Mouse (Mus musculus) intestine, postnatal 0 days (tissue): ENCODE data around the gene Trmt10b. TPM values are rescaled to one million over a fixed set of nuclear protein-coding genes. Genes with fewer than 3 reads are reported as not detected.

Experiments
- ATAC-seq: fragments of 200-750 bp; cut with Nextera tagmentation; 2 replicates; pipeline ENCODE4 v1.8.0; 2017; ENCODE audit warnings: mild to moderate bottlenecking, moderate TSS enrichment, moderate library complexity
- H3K27ac ChIP-seq: fragments of 300-500 bp; sonication (generic); 2 replicates; pipeline ENCODE4 v1.5.1; 2014; ENCODE audit warnings: mild to moderate bottlenecking, low read depth, low read length, moderate library complexity
- H3K27me3 ChIP-seq: fragments of 300-500 bp; sonication (generic); replicated peaks from 2 replicates; pipeline ENCODE4 v1.6.1; 2014; ENCODE audit warnings: low read length, mixed read lengths; ENCODE audit not compliant: control insufficient read depth, insufficient read depth
- H3K36me3 ChIP-seq: fragments of 300-500 bp; sonication (generic); 2 replicates; pipeline ENCODE4 v1.6.1; 2014; ENCODE audit warnings: mild to moderate bottlenecking, moderate library complexity; ENCODE audit not compliant: control insufficient read depth, insufficient read depth
- H3K4me1 ChIP-seq: fragments of 300-500 bp; sonication (generic); replicated peaks from 2 replicates; pipeline ENCODE4 v1.6.1; 2014; ENCODE audit warnings: antibody characterized with exemption, low read length, mixed read lengths; ENCODE audit not compliant: control insufficient read depth, insufficient read depth
- H3K4me2 ChIP-seq: fragments of 300-500 bp; sonication (generic); replicated peaks from 2 replicates; pipeline ENCODE4 v1.6.1; 2014; ENCODE audit warnings: low read depth, mild to moderate bottlenecking, moderate library complexity
- H3K4me3 ChIP-seq: fragments of 300-500 bp; sonication (generic); 2 replicates; pipeline ENCODE4 v1.5.1; 2014; ENCODE audit warnings: low read depth, low read length
- H3K9ac ChIP-seq: fragments of 300-500 bp; sonication (generic); 2 replicates; pipeline ENCODE4 v1.6.1; 2014; ENCODE audit warnings: mild to moderate bottlenecking, low read depth, low read length
- H3K9me3 ChIP-seq: fragments of 300-500 bp; sonication (generic); 2 replicates; pipeline ENCODE4 v1.6.1; 2016; ENCODE audit warnings: mixed run types; ENCODE audit not compliant: control insufficient read depth
- CTCF ChIP-seq: sonication (generic); IDR thresholded peaks from 2 replicates; pipeline ENCODE4 v1.5.1; 2016; ENCODE audit warnings: low read depth, mild to moderate bottlenecking, control low read depth, antibody characterized with exemption, moderate library complexity
- WGBS: fragments of 180-500 bp; shearing (Covaris S2); extraction: QIAGEN DNeasy Blood & Tissue Kit; methylation state at CpG from one replicate; pipeline ENCODE4 v1.1.7; 2014; 5-methylcytosine and 5-hydroxymethylcytosine counted together
- polyA plus RNA-seq: library from polyadenylated mRNA; unstranded; fragments of >200 nt; fragmentation: Nextera tagmentation; extraction: Ambion mirVana; gene quantifications from 2 replicates; pipeline ENCODE4 v1.2.1, GENCODE M21; 2015

The Trmt10b gene
- polyA plus RNA-seq, result 8.6 and 11.0 TPM in 2 replicates

GRCm38 (mm10) chr4:45296662-45297564 is at the start of gene Trmt10b:
Trmt10b (plus strand) TSS chr4:45297127.
- no peak for TF ChIP-seq CTCF
- H3K9me3 ChIP-seq, result no peaks in the 10 kb centered on the region
- H3K4me1 ChIP-seq, result peaks cover 6% of the 10 kb centered on the region; the same call in 1 of the 2 replicates
- peak within 1 kb of the TSS; percentile 64 for H3K9ac ChIP-seq
- peak within 1 kb of the TSS; percentile 90 for H3K4me3 ChIP-seq
- H3K27ac ChIP-seq, result no peak within 1 kb of the TSS
- H3K4me2 ChIP-seq, result peak within 1 kb of the TSS; percentile 82
- H3K27me3 ChIP-seq, result no peaks in the 10 kb centered on the region
- peak; percentile 77 for ATAC-seq
- 15% methylated on average over 27 of the region's 27 CpGs for WGBS
- peaks cover 18% of the 10 kb centered on the region; the same call in 1 of the 2 replicates for H3K36me3 ChIP-seq

DNA sequence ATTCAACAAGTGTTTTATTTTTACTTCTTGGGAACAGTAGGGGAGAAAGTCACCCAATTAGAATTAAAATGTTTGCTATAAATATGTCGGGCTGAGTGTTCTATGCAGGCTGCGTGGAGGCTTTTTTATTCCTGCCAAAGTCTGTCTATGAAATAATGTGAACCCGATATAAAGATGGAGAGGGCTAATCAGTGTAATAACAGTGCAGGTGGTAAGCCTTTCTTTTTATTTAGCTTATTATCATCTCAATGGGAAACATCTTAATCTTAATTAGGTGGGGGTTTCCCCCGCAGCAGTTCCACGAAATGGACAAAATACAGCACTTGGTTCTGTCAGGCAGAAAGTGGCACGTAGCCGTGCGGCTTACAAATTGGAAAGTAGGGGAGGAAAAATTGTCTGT is 45.7 kb upstream of the Trmt10b start:
- no peaks in the 10 kb centered on the region for H3K4me1 ChIP-seq
- H3K9ac ChIP-seq, result no peak overlapping the region
- ATAC-seq, result no peak
- H3K36me3 ChIP-seq, result no peaks in the 10 kb centered on the region
- 89% methylated on average over 8 of the region's 8 CpGs for WGBS
- H3K27me3 ChIP-seq, result no peaks in the 10 kb centered on the region
- TF ChIP-seq CTCF, result no peak
- H3K4me3 ChIP-seq, result no peak overlapping the region
- H3K4me2 ChIP-seq, result no peak overlapping the region
- no peak overlapping the region for H3K27ac ChIP-seq
- no peaks in the 10 kb centered on the region for H3K9me3 ChIP-seq

DNA sequence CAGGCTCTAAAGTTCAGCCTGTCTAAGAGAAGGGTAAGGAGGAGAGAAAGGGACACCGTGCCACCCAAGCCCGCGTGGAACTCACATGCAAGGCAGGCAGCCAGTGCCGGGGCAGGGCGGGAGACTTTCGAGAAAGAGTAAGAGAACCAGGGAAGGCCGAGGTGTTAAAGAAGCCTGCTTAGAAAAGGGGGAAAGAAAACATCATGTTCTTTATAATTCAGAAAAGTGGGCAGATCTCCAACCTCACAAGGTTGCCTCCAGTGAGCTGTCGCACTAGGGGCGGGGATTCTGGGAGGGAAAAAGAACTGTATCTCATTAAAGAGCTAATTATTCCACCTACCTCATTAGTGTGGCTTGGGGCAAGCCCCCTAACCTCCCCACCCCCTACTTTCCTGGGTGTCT is 44.1 kb upstream of the Trmt10b start:
- 66% methylated on average over 9 of the region's 9 CpGs for WGBS

GRCm38 (mm10) chr4:45253839-45254601 is 42.9 kb upstream of the Trmt10b start:
- WGBS, result 55% methylated on average over 11 of the region's 11 CpGs
- Histone ChIP-seq H3K4me1 (no peaks in the 10 kb centered on the region), H3K27ac (no peak overlapping the region), H3K4me2 (no peak overlapping the region), H3K4me3 (no peak overlapping the region), H3K36me3 (no peaks in the 10 kb centered on the region), H3K27me3 (no peaks in the 10 kb centered on the region), H3K9ac (no peak overlapping the region), H3K9me3 (no peaks in the 10 kb centered on the region)
- ATAC-seq, result no peak
- TF ChIP-seq CTCF, result no peak

More for the DNA sequence above, 44.1 kb upstream of the Trmt10b start:
- H3K4me1 ChIP-seq, result no peaks in the 10 kb centered on the region
- no peak overlapping the region for H3K4me2 ChIP-seq
- H3K27me3 ChIP-seq, result no peaks in the 10 kb centered on the region
- no peak overlapping the region for H3K4me3 ChIP-seq
- H3K9ac ChIP-seq, result no peak overlapping the region
- no peaks in the 10 kb centered on the region for H3K36me3 ChIP-seq
- no peak for ATAC-seq
- no peak overlapping the region for H3K27ac ChIP-seq
- no peaks in the 10 kb centered on the region for H3K9me3 ChIP-seq
- no peak for TF ChIP-seq CTCF

DNA sequence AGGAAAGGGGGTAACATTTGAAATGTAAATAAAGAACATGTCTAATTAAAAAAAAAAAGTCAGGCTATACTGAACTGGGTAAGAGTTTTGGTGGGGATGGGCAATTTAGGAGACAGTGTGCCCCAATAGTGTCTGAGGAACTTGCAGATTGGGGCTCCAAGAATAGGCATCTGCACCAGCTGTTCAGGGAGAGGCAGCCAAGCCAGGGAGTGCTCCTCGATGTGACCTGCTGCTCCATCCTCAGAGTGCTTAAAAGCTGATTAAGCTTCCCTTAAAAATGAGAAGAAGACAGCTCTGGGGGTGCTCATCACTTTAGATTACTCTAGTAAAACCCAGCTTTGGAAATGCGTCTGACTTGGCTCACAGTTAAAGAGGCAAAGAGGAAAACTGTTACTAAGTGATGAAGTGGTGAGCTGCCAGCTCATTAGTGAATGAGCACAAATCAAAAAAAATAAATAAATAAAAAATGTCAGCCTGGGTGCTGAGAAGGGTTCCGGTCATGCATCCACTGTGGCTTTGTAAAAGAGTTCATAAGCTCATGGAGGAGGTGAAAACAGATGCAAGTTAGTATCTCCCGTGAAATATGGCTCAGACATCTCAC is 37.6 kb upstream of the Trmt10b start:
- Histone ChIP-seq H3K4me1 (no peaks in the 10 kb centered on the region), H3K9ac (no peak overlapping the region), H3K27me3 (no peaks in the 10 kb centered on the region), H3K9me3 (no peaks in the 10 kb centered on the region), H3K4me3 (no peak overlapping the region), H3K27ac (no peak overlapping the region), H3K4me2 (no peak overlapping the region), H3K36me3 (no peaks in the 10 kb centered on the region)
- no peak for TF ChIP-seq CTCF
- ATAC-seq, result no peak
- 61% methylated on average over 4 of the region's 4 CpGs for WGBS

DNA sequence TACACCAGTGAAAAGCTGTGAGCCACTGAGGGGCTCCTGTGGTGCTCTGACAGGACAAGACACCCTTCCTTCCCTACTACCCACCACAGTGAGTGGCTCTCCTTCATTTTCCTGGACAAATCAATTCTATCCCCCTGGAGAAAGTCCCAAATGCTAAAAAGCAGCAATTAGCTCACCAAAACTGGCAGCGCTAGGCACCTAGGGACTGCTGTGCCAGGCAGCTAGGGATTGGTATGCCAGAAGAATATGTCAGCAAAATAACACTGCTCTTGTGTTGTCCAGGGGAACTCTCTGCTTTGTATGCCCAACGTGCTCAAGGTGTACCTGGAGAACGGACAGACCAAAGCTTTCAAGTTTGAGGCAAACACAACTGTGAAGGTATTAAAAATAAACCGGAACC is 35.4 kb upstream of the Trmt10b start:
- H3K36me3 ChIP-seq, result no peaks in the 10 kb centered on the region
- H3K27ac ChIP-seq, result no peak overlapping the region
- ATAC-seq, result no peak
- H3K27me3 ChIP-seq, result no peaks in the 10 kb centered on the region
- 89% methylated on average over 4 of the region's 4 CpGs for WGBS
- no peak overlapping the region for H3K4me3 ChIP-seq
- H3K9me3 ChIP-seq, result no peaks in the 10 kb centered on the region
- TF ChIP-seq CTCF, result no peak
- H3K4me2 ChIP-seq, result no peak overlapping the region
- no peaks in the 10 kb centered on the region for H3K4me1 ChIP-seq
- no peak overlapping the region for H3K9ac ChIP-seq
